Mouse (Mus musculus) kidney, embryonic 16.5 days (tissue): ENCODE results near the gene Gsto2. TPM values are rescaled to one million over a fixed set of nuclear protein-coding genes. Genes with fewer than 3 reads are reported as not detected.

Source experiments
- ATAC-seq: fragments of 200-750 bp; cut with Nextera tagmentation; 2 replicates; pipeline ENCODE4 v1.8.0; 2017; ENCODE audit warnings: moderate TSS enrichment; ENCODE audit not compliant: low FRiP score, low TSS enrichment
- H3K27ac ChIP-seq: fragments of 300-500 bp; sonication (generic); 2 replicates; pipeline ENCODE4 v1.5.1; 2014; ENCODE audit warnings: low read length
- H3K27me3 ChIP-seq: fragments of 300-500 bp; sonication (generic); 2 replicates; pipeline ENCODE4 v1.6.1; 2014; ENCODE audit warnings: low read length, control low read depth, mixed read lengths; ENCODE audit not compliant: insufficient read depth
- H3K36me3 ChIP-seq: fragments of 300-500 bp; sonication (generic); 2 replicates; pipeline ENCODE4 v1.6.1; 2014; ENCODE audit warnings: low read length, control low read depth, mixed read lengths; ENCODE audit not compliant: insufficient read depth
- H3K4me1 ChIP-seq: fragments of 300-500 bp; sonication (generic); 2 replicates; pipeline ENCODE4 v1.6.1; 2014; ENCODE audit warnings: low read length, control low read depth, mixed read lengths; ENCODE audit not compliant: insufficient read depth
- H3K4me2 ChIP-seq: fragments of 300-500 bp; sonication (generic); replicated peaks from 2 replicates; pipeline ENCODE4 v1.6.1; 2014; ENCODE audit warnings: low read depth, low read length
- H3K4me3 ChIP-seq: fragments of 300-500 bp; sonication (generic); 2 replicates; pipeline ENCODE4 v1.5.1; 2014; ENCODE audit warnings: mild to moderate bottlenecking, low read length
- H3K9ac ChIP-seq: fragments of 300-500 bp; sonication (generic); replicated peaks from 2 replicates; pipeline ENCODE4 v1.6.1; 2014; ENCODE audit warnings: low read length
- H3K9me3 ChIP-seq: fragments of 300-500 bp; sonication (generic); 2 replicates; pipeline ENCODE4 v1.6.1; 2016; ENCODE audit warnings: low read length, control low read depth
- WGBS: fragments of 180-500 bp; shearing (Covaris S2); extraction: QIAGEN DNeasy Blood & Tissue Kit; methylation state at CpG from one replicate; pipeline ENCODE4 v1.1.7; 2014; 5-methylcytosine and 5-hydroxymethylcytosine counted together
- microRNA-seq: library from miRNA; unstranded; fragments of <30 nt; microRNA quantifications from one replicate; pipeline ENCODE4, GENCODE M21; 2016
- polyA plus RNA-seq: library from polyadenylated mRNA; unstranded; fragments of >200 nt; fragmentation: Nextera tagmentation; extraction: Ambion mirVana; gene quantifications from 2 replicates; pipeline ENCODE4 v1.2.1, GENCODE M21; 2015

Gene Gsto2
- polyA plus RNA-seq, 1 experiment from 2014 or later = 1.4 TPM

GRCm38 (mm10) chr19:47929043-47929442, 63.7 kb downstream of the Gsto2 start:
- 55% methylated on average over 4 of the region's 4 CpGs for WGBS

GRCm38 (mm10) chr19:47931982-47932638, 66.8 kb downstream of the Gsto2 start:
- WGBS = 44% methylated on average over 7 of the region's 7 CpGs
- H3K9me3 ChIP-seq = no peaks in the 10 kb centered on the region

More at GRCm38 (mm10) chr19:47929043-47929442, 63.7 kb downstream of the Gsto2 start:
- H3K4me2 ChIP-seq = no peak overlapping the region
- H3K9me3 ChIP-seq = no peaks in the 10 kb centered on the region
- no peak for ATAC-seq
- no peaks in the 10 kb centered on the region for H3K27me3 ChIP-seq
- no peak overlapping the region for H3K27ac ChIP-seq
- H3K4me1 ChIP-seq = peaks cover 13% of the 10 kb centered on the region; the same call in 1 of the 2 replicates
- H3K36me3 ChIP-seq = no peaks in the 10 kb centered on the region
- H3K9ac ChIP-seq = no peak overlapping the region
- no peak overlapping the region for H3K4me3 ChIP-seq

GRCm38 (mm10) chr19:47934146-47934545, 68.8 kb downstream of the Gsto2 start:
- 93% methylated on average over 8 of the region's 8 CpGs for WGBS
- Histone ChIP-seq H3K9me3 (no peaks in the 10 kb centered on the region), H3K4me2 (no peak overlapping the region), H3K9ac (no peak overlapping the region), H3K4me1 (peaks cover 11% of the 10 kb centered on the region; the same call in 1 of the 2 replicates), H3K36me3 (no peaks in the 10 kb centered on the region), H3K4me3 (no peak overlapping the region), H3K27ac (no peak overlapping the region), H3K27me3 (peaks cover 9% of the 10 kb centered on the region; the same call in 1 of the 2 replicates)
- no peak for ATAC-seq

More at GRCm38 (mm10) chr19:47931982-47932638, 66.8 kb downstream of the Gsto2 start:
- H3K36me3 ChIP-seq = no peaks in the 10 kb centered on the region
- no peak overlapping the region for H3K9ac ChIP-seq
- H3K4me3 ChIP-seq = no peak overlapping the region
- H3K4me1 ChIP-seq = peaks cover 13% of the 10 kb centered on the region; the same call in 1 of the 2 replicates
- H3K4me2 ChIP-seq = no peak overlapping the region
- H3K27ac ChIP-seq = no peak overlapping the region
- ATAC-seq = peak; percentile 73; the same call in 1 of the 2 replicates
- no peaks in the 10 kb centered on the region for H3K27me3 ChIP-seq

- no peaks in the 10 kb centered on the region for H3K9me3 ChIP-seq
Measured at GRCm38 (mm10) chr19:47934636-47935238, 69.4 kb downstream of the Gsto2 start.

GRCm38 (mm10) chr19:47935530-47935929, 70.2 kb downstream of the Gsto2 start:
- Histone ChIP-seq H3K27me3 (peaks cover 15% of the 10 kb centered on the region), H3K27ac (no peak overlapping the region), H3K4me1 (no peaks in the 10 kb centered on the region), H3K9ac (no peak overlapping the region), H3K4me2 (no peak overlapping the region), H3K36me3 (no peaks in the 10 kb centered on the region), H3K4me3 (no peak overlapping the region), H3K9me3 (no peaks in the 10 kb centered on the region)
- ATAC-seq = no peak
- 81% methylated on average over 6 of the region's 6 CpGs for WGBS

More at GRCm38 (mm10) chr19:47934636-47935238, 69.4 kb downstream of the Gsto2 start:
- no peak for ATAC-seq
- WGBS = 69% methylated on average over 16 of the region's 16 CpGs
- 0 out of 2 replicates have a peak, but pooled peaks cover 5% of the 10 kb centered on the region for H3K4me1 ChIP-seq
- H3K27ac ChIP-seq = no peak overlapping the region
- H3K36me3 ChIP-seq = no peaks in the 10 kb centered on the region
- H3K4me2 ChIP-seq = no peak overlapping the region
- peaks cover 11% of the 10 kb centered on the region for H3K27me3 ChIP-seq
- H3K9ac ChIP-seq = no peak overlapping the region
- no peak overlapping the region for H3K4me3 ChIP-seq

Small RNA genes lying within 50 kb of the gene (microRNA-seq; reads per million reads assigned to microRNA genes)
- 0.47 reads per million for gene Gm22240

Other genes with a start within 250 kb of the Gsto2 start
- gene Col17a1, start 173.4 kb upstream of the Gsto2 start, polyA plus RNA-seq = 0.32 and 0.84 TPM in 2 replicates
- gene Sfr1, start 133.9 kb upstream of the Gsto2 start, polyA plus RNA-seq = 219 and 228 TPM in 2 replicates
- 130 and 134 TPM in 2 replicates for gene Gsto1, start 10.6 kb upstream of the Gsto2 start, polyA plus RNA-seq
- 0.04 and 0.05 TPM in 2 replicates for gene Cfap43, start 53.8 kb downstream of the Gsto2 start, polyA plus RNA-seq
- gene Itprip, start 53.8 kb downstream of the Gsto2 start, polyA plus RNA-seq = 20.5 and 21.0 TPM in 2 replicates
- gene Cfap58, start 72.1 kb downstream of the Gsto2 start, polyA plus RNA-seq = 0.06 TPM in 2 replicates